13 mouse cellular contexts compared by ENCODE assay signal in genomic region chr12:82187178-82187839, GRCm38 (mm10). TPM values are rescaled to one million over a fixed set of nuclear protein-coding genes. Genes with fewer than 3 reads are reported as not detected.
DNase-seq lines count a peak whose midpoint lies in the region; ATAC-seq and TF ChIP-seq lines count a peak whose summit lies in the region.
"Had no signal": no experiment of that assay in that cellular context is flagged by ENCODE, and none has a peak within 500 bp of the region (broad histone marks: within the 10 kb centered on the region; RNA-seq: fewer than 3 reads in every experiment).

No protein-coding gene starts in this region.

- no peak for ATAC-seq in liver, embryonic 11.5 days (replicated peaks; ENCODE audit: low FRiP score)
- ATAC-seq in stomach, embryonic 14.5 days (ENCODE audit: insufficient number of reproducible peaks, insufficient read depth, low FRiP score, low read depth) = no peak

- no peak for TF ChIP-seq POLR2A in liver, adult 2 months (IDR thresholded peaks at IDR 0.05; ENCODE audit: extremely low read depth, insufficient read depth, low read length)

- no peak for TF ChIP-seq CTCF in gastrocnemius, adult 2 months (IDR thresholded peaks at IDR 0.05)
- TF ChIP-seq CTCF in liver, adult 2 months (IDR thresholded peaks at IDR 0.05; ENCODE audit: low read depth, low read length) = no peak

- no peak for DNase-seq in gastrocnemius, adult 2 months
- no peak for DNase-seq in gastrocnemius, postnatal 10 days
- DNase-seq in liver, adult 2 months (ENCODE audit: extremely low read depth, low read depth, low spot score) = peak; percentile 78
- no peak for DNase-seq in liver, embryonic 11.5 days (ENCODE audit: low spot score)
- no peak for DNase-seq in embryo, embryonic 10 days (ENCODE audit: low spot score)
- no peak for DNase-seq in testis, postnatal 10 days (ENCODE audit: low spot score)
- DNase-seq: cerebellum, postnatal 25 days; gastrocnemius, postnatal 14 days had no signal

- no peaks in the 10 kb centered on the region for H3K27me3 ChIP-seq in liver, adult 2 months (ENCODE audit: control insufficient read depth, insufficient read depth, low read length)
- no peaks in the 10 kb centered on the region for H3K27me3 ChIP-seq in liver, embryonic 11.5 days (replicated peaks; ENCODE audit: control insufficient read depth, insufficient read depth, low read length)
- no peaks in the 10 kb centered on the region for H3K27me3 ChIP-seq in stomach, embryonic 14.5 days (ENCODE audit: control insufficient read depth, insufficient read depth, low read length)
- H3K27me3 ChIP-seq: megakaryocyte, embryonic 14.5 days; neural tube, embryonic 13.5 days had no signal

- H3K79me2 ChIP-seq in liver, adult 2 months (ENCODE audit: control insufficient read depth, insufficient read depth, low read length) = peaks cover 16% of the 10 kb centered on the region; the same call in 1 of the 2 replicates

- peak overlapping the region; percentile 32; the same call in 1 of the 2 replicates for H3K9ac ChIP-seq in liver, adult 2 months (ENCODE audit: low read depth, low read length)
- H3K9ac ChIP-seq in liver, embryonic 11.5 days (ENCODE audit: low read depth, low read length) = no peak overlapping the region
- H3K9ac ChIP-seq in stomach, embryonic 14.5 days (replicated peaks; ENCODE audit: low read depth, low read length) = no peak overlapping the region
- H3K9ac ChIP-seq: neural tube, embryonic 13.5 days had no signal

- H3K4me2 ChIP-seq in liver, embryonic 11.5 days = no peak overlapping the region
- H3K4me2 ChIP-seq in stomach, embryonic 14.5 days (replicated peaks; ENCODE audit: low read depth, low read length) = no peak overlapping the region
- H3K4me2 ChIP-seq: neural tube, embryonic 13.5 days had no signal

- H3K9me3 ChIP-seq in liver, embryonic 11.5 days (ENCODE audit: control insufficient read depth, low read length) = no peaks in the 10 kb centered on the region
- no peaks in the 10 kb centered on the region for H3K9me3 ChIP-seq in stomach, embryonic 14.5 days (ENCODE audit: control insufficient read depth, low read depth, low read length)
- H3K9me3 ChIP-seq: megakaryocyte, embryonic 14.5 days had no signal

- no peaks in the 10 kb centered on the region for H3K36me3 ChIP-seq in liver, adult 2 months (ENCODE audit: control insufficient read depth, insufficient read depth, low read length)
- no peaks in the 10 kb centered on the region; the same call in none of the 2 replicates for H3K36me3 ChIP-seq in liver, embryonic 11.5 days (ENCODE audit: control insufficient read depth, insufficient read depth, low read length)
- H3K36me3 ChIP-seq in stomach, embryonic 14.5 days (ENCODE audit: control insufficient read depth, insufficient read depth, low read length) = no peaks in the 10 kb centered on the region
- H3K36me3 ChIP-seq: neural tube, embryonic 13.5 days had no signal

- intact Hi-C loops in gastrocnemius, adult 2 months (cut with DNase I) = no loop called here

- H3K4me3 ChIP-seq in gastrocnemius, adult 2 months = no peak overlapping the region
- no peak overlapping the region for H3K4me3 ChIP-seq in liver, adult 2 months (ENCODE audit: insufficient read depth, low read depth, low read length)
- no peak overlapping the region for H3K4me3 ChIP-seq in liver, embryonic 11.5 days (ENCODE audit: low read depth, low read length)
- no peak overlapping the region for H3K4me3 ChIP-seq in brown adipose tissue, adult 24 weeks (ENCODE audit: insufficient read depth, low read depth, low read length)
- H3K4me3 ChIP-seq in stomach, embryonic 14.5 days (ENCODE audit: low read depth, low read length) = no peak overlapping the region
- H3K4me3 ChIP-seq: erythroblast, embryonic 14.5 days; megakaryocyte, embryonic 14.5 days; neural tube, embryonic 13.5 days had no signal

- peak overlapping the region; percentile 63 for H3K27ac ChIP-seq in gastrocnemius, adult 2 months
- H3K27ac ChIP-seq in liver, adult 2 months (replicated peaks; ENCODE audit: insufficient read depth, low read depth, low read length) = peak overlapping the region; percentile 61
- no peak overlapping the region for H3K27ac ChIP-seq in liver, embryonic 11.5 days (ENCODE audit: low read depth, low read length)
- H3K27ac ChIP-seq in brown adipose tissue, adult 24 weeks (replicated peaks; ENCODE audit: low read depth, low read length) = peak overlapping the region; percentile 80
- H3K27ac ChIP-seq in stomach, embryonic 14.5 days (ENCODE audit: low read length) = peak overlapping the region; percentile 58; the same call in 1 of the 2 replicates
- H3K27ac ChIP-seq: neural tube, embryonic 13.5 days had no signal

- H3K4me1 ChIP-seq in liver, adult 2 months (ENCODE audit: control insufficient read depth, insufficient read depth, low read length) = peaks cover 35% of the 10 kb centered on the region
- H3K4me1 ChIP-seq in liver, embryonic 11.5 days (replicated peaks; ENCODE audit: control insufficient read depth, insufficient read depth, low read length) = peaks cover 44% of the 10 kb centered on the region
- peaks cover 34% of the 10 kb centered on the region for H3K4me1 ChIP-seq in brown adipose tissue, adult 24 weeks (ENCODE audit: control insufficient read depth, insufficient read depth, insufficient read length, low read length)
- peaks cover 45% of the 10 kb centered on the region for H3K4me1 ChIP-seq in stomach, embryonic 14.5 days (ENCODE audit: control insufficient read depth, insufficient read depth, low read length)

- WGBS in liver, adult 2 months = 19% methylated on average over 7 of the region's 7 CpGs
- WGBS in liver, embryonic 11.5 days = 55% methylated on average over 7 of the region's 7 CpGs
- 57% methylated on average over 7 of the region's 7 CpGs for WGBS in stomach, embryonic 14.5 days

RNA-seq across cellular contexts. Expression of gene Sipa1l1, which starts 18.2 kb away (rescaled TPM):
- 10 to 100 TPM in 1 of 2 experiments, 1 to 10 TPM in 1; 7.4 to 10.6 TPM for total RNA-seq in gastrocnemius, adult 2 months (2021)
- total RNA-seq in gastrocnemius, postnatal 10 days (2021) = 10 to 100 TPM; 16.7 to 20.6 TPM
- total RNA-seq in liver, adult 2 months (2014; rRNA removed) = 13.7 and 17.6 TPM in 2 replicates
- 9.7 and 10.3 TPM in 2 replicates for polyA plus RNA-seq in liver, adult 2 months (2012; rRNA removed)
- 21.0 and 21.1 TPM in 2 replicates for polyA plus RNA-seq in liver, embryonic 11.5 days (2014; fragmentation: Nextera tagmentation; extraction: Ambion mirVana)
- polyA plus RNA-seq in brown adipose tissue, adult 24 weeks (2012; ENCODE audit: insufficient read depth, insufficient read length, missing spikeins) = 23.9 and 29.7 TPM in 2 replicates
- polyA plus RNA-seq in stomach, embryonic 14.5 days (2014; fragmentation: Nextera tagmentation; extraction: Ambion mirVana) = 44.0 and 44.2 TPM in 2 replicates
